Mouse (Mus musculus) brain, embryonic 18.5 days (tissue): Measurements from ENCODE around the gene Hoxd12.

Experiments used
- DNase-seq: peaks from one replicate; pipeline ENCODE4 v3.0.0-alpha.2; 2012; ENCODE audit warnings: low read depth, low spot score

The Hoxd12 gene

GRCm38 (mm10) chr2:74663291-74663925 is 11.4 kb upstream of the Hoxd12 start:
- no peak for DNase-seq

- no peak for DNase-seq
These were observed 8.4 kb upstream of the Hoxd12 start for GRCm38 (mm10) chr2:74666411-74666810.

GRCm38 (mm10) chr2:74667191-74667841 is 7.5 kb upstream of the Hoxd12 start:
- no peak for DNase-seq

- DNase-seq: no peak
These were observed 6.9 kb upstream of the Hoxd12 start, which contains the start of gene Hoxd13 for GRCm38 (mm10) chr2:74667842-74668357. Gene Hoxd13, plus strand, starts transcription at chr2:74668310.

GRCm38 (mm10) chr2:74668370-74669229 is 6.2 kb upstream of the Hoxd12 start:
- DNase-seq: no peak

GRCm38 (mm10) chr2:74669230-74669578 is 5.6 kb upstream of the Hoxd12 start:
- DNase-seq: no peak

- DNase-seq: no peak
These were observed 5.1 kb upstream of the Hoxd12 start for GRCm38 (mm10) chr2:74669650-74670235.

GRCm38 (mm10) chr2:74670632-74671188 is 4.1 kb upstream of the Hoxd12 start:
- DNase-seq: no peak

- no peak for DNase-seq
These were observed 3.0 kb upstream of the Hoxd12 start for GRCm38 (mm10) chr2:74671847-74672246.

GRCm38 (mm10) chr2:74672481-74673362 is 2.1 kb upstream of the Hoxd12 start:
- DNase-seq: no peak

- no peak for DNase-seq
These were observed 883 bp upstream of the Hoxd12 start for GRCm38 (mm10) chr2:74673835-74674425.

GRCm38 (mm10) chr2:74675666-74676282 is 961 bp downstream of the Hoxd12 start:
- DNase-seq: no peak

- DNase-seq: no peak
These were observed 1.7 kb downstream of the Hoxd12 start for GRCm38 (mm10) chr2:74676376-74677052.

- no peak for DNase-seq
These were observed 2.3 kb downstream of the Hoxd12 start for GRCm38 (mm10) chr2:74677106-74677505.

- no peak for DNase-seq
These were observed 4.2 kb downstream of the Hoxd12 start, which contains the start of gene Hoxd11 for GRCm38 (mm10) chr2:74678891-74679595. Gene Hoxd11, plus strand, starts transcription at chr2:74679557.

- no peak for DNase-seq
These were observed 4.8 kb downstream of the Hoxd12 start for GRCm38 (mm10) chr2:74679596-74679971.

GRCm38 (mm10) chr2:74679980-74680379 is 5.2 kb downstream of the Hoxd12 start:
- no peak for DNase-seq
